Mouse (Mus musculus) intestine, embryonic 16.5 days (tissue): ENCODE measurements around the gene Utp20. TPM values are rescaled to one million over a fixed set of nuclear protein-coding genes. Genes with fewer than 3 reads are reported as not detected.
"Not testable (repeated sequence)": the region's sequence is repeated elsewhere in the genome, so short reads cannot be mapped to it uniquely, and the experiment has no call there.

ENCODE experiments used
- ATAC-seq: fragments of 200-750 bp; cut with Nextera tagmentation; 2 replicates; pipeline ENCODE4 v1.8.0; 2017; ENCODE audit warnings: moderate TSS enrichment, moderate library complexity
- H3K27ac ChIP-seq: fragments of 300-500 bp; sonication (generic); 2 replicates; pipeline ENCODE4 v1.5.1; 2014; ENCODE audit warnings: mild to moderate bottlenecking, low read length
- H3K27me3 ChIP-seq: fragments of 300-500 bp; sonication (generic); replicated peaks from 2 replicates; pipeline ENCODE4 v1.6.1; 2014; ENCODE audit warnings: low read length, control low read depth, mixed read lengths; ENCODE audit not compliant: control insufficient read depth, insufficient read depth
- H3K36me3 ChIP-seq: fragments of 300-500 bp; sonication (generic); 2 replicates; pipeline ENCODE4 v1.6.1; 2014; ENCODE audit warnings: low read length, control low read depth; ENCODE audit not compliant: control insufficient read depth, insufficient read depth
- H3K4me1 ChIP-seq: fragments of 300-500 bp; sonication (generic); 2 replicates; pipeline ENCODE4 v1.6.1; 2014; ENCODE audit warnings: low read length, control low read depth, mixed read lengths; ENCODE audit not compliant: control insufficient read depth, insufficient read depth
- H3K4me2 ChIP-seq: fragments of 300-500 bp; sonication (generic); 2 replicates; pipeline ENCODE4 v1.6.1; 2014; ENCODE audit warnings: low read depth, low read length, control low read depth
- H3K4me3 ChIP-seq: fragments of 300-500 bp; sonication (generic); 2 replicates; pipeline ENCODE4 v1.5.1; 2014; ENCODE audit warnings: mild to moderate bottlenecking, low read length
- H3K9ac ChIP-seq: fragments of 300-500 bp; sonication (generic); 2 replicates; pipeline ENCODE4 v1.6.1; 2014; ENCODE audit warnings: low read depth, low read length
- H3K9me3 ChIP-seq: fragments of 300-500 bp; sonication (generic); 2 replicates; pipeline ENCODE4 v1.6.1; 2016; ENCODE audit warnings: low read length, control low read depth; ENCODE audit not compliant: control insufficient read depth
- WGBS: fragments of 180-500 bp; shearing (Covaris S2); extraction: QIAGEN DNeasy Blood & Tissue Kit; methylation state at CpG from one replicate; pipeline ENCODE4 v1.1.7; 2014; 5-methylcytosine and 5-hydroxymethylcytosine counted together
- polyA plus RNA-seq: library from polyadenylated mRNA; unstranded; fragments of >200 nt; fragmentation: Nextera tagmentation; extraction: Ambion mirVana; gene quantifications from 2 replicates; pipeline ENCODE4 v1.2.1, GENCODE M21; 2015

The Utp20 gene
- polyA plus RNA-seq, 1 experiment from 2014 or later = 11.5 TPM

DNA sequence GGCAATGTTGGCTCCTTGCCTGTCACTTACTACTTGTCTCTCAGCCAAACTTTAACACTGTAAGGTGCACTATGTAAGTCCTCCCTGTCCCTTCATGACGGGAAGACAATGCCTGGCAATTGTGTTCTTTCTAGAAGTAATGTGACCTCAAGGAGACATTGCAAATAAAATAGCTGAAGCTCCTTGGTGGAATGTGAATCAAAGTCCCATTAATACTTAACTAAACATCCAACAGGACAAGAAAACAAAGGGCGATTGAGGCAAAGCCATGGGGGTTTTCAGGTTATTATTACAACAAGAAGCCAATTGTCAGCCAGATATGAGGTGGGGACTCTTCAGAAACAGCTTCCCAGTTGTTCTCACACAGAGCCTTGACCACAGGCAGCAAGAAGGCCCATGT is 7.6 kb upstream of the Utp20 start:
- Histone ChIP-seq H3K9me3 (no peaks in the 10 kb centered on the region), H3K27me3 (no peaks in the 10 kb centered on the region), H3K4me3 (no peak overlapping the region), H3K4me1 (no peaks in the 10 kb centered on the region), H3K9ac (no peak overlapping the region), H3K36me3 (no peaks in the 10 kb centered on the region), H3K4me2 (no peak overlapping the region), H3K27ac (no peak overlapping the region)
- WGBS = 52% methylated on average over 2 of the region's 2 CpGs
- ATAC-seq = no peak

DNA sequence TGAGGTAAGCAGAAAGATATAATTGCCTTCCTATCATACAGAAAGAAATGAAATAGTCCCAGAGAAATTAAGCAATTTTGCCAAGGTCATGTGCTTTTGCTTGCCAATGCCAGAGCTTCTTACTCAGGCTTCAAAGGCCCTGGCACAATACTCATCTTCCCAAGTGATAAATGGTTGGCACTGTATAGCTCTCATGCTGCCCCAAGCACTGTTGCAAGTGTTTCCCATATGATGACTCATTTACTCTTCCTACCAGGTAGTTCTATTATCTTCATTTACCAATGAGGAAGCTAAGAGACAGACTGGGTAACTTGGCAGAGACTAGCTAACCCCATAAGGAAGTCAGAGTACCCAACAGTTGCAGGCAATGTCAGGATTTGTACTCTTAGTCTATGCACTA is 1.8 kb upstream of the Utp20 start:
- ATAC-seq = no peak
- Histone ChIP-seq H3K9me3 (no peaks in the 10 kb centered on the region), H3K36me3 (0 out of 2 replicates have a peak, but pooled peaks cover 4% of the 10 kb centered on the region), H3K4me1 (0 out of 2 replicates have a peak, but pooled peaks cover 4% of the 10 kb centered on the region), H3K4me2 (no peak overlapping the region), H3K27me3 (no peaks in the 10 kb centered on the region), H3K9ac (no peak overlapping the region), H3K4me3 (no peak overlapping the region), H3K27ac (no peak overlapping the region)

DNA sequence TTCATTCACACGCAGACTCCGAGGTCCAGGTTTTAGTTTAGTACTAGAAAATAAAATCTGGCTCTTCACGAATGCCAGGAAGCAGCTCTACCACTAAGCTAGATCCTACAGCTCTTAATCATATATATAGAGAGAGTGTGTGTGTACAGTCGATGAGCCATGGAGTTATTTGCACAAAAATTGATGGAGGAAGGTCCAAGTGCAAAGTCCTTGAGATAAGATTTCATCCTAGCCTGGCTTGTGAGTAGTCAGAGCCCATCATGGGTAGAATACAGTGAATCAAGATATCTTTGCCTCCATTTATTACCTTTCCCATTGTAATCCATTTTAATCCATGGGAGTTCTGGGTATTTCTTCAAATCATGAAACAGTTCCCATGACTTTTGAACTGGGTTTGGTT is 992 bp upstream of the Utp20 start:
- Histone ChIP-seq H3K4me3 (no peak overlapping the region), H3K4me1 (0 out of 2 replicates have a peak, but pooled peaks cover 4% of the 10 kb centered on the region), H3K4me2 (peak overlapping the region; percentile 52; the same call in 1 of the 2 replicates), H3K27ac (no peak overlapping the region), H3K9me3 (no peaks in the 10 kb centered on the region), H3K9ac (no peak overlapping the region), H3K36me3 (0 out of 2 replicates have a peak, but pooled peaks cover 7% of the 10 kb centered on the region), H3K27me3 (no peaks in the 10 kb centered on the region)
- WGBS = 84% methylated on average over 4 of the region's 4 CpGs
- ATAC-seq = peak; percentile 39; the same call in 1 of the 2 replicates

DNA sequence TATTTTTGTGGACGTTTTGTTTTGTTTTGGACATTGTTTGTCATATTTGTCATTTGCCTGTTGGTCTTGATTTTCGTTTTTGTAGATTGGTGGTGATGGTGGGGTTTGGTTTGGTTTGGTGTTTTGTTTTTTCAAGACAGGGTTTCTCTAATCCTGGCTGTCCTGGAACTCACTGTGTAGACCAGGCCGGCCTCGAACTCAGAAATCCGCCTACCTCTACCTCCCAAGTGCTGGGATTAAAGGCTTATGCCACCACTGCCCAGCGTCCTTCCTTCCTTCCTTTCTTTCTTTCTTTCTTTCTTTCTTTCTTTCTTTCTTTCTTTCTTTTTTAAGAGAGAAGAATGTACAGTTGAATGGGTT is 323 bp upstream of the Utp20 start:
- H3K27ac ChIP-seq, H3K4me1 ChIP-seq, H3K36me3 ChIP-seq, H3K9me3 ChIP-seq, H3K27me3 ChIP-seq: not testable (repeated sequence)
- H3K4me2 ChIP-seq = peak overlapping the region; percentile 52
- WGBS = 6% methylated on average over 6 of the region's 6 CpGs
- ATAC-seq = peak; percentile 61
- peak overlapping the region; percentile 95 for H3K4me3 ChIP-seq
- peak overlapping the region; percentile 77; the same call in 1 of the 2 replicates for H3K9ac ChIP-seq

DNA sequence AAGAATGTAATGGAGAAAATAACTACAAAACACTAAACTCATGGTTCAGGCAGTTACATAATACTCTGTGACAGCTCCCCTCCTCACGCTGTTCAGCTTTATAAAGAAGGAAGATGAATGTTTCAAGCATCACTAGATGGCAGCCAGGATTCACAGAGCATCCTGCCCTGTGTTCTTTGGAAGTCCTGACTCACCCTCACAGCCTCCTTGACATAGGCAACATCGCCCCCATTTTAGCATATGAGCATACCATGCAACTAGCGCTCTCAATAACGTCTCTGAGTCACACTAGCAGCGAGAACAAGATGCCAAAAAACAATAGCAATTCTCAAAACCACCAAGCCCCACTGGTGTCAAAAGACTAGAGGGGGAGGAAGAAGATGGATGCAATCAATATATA is 9.3 kb downstream of the Utp20 start:
- no peaks in the 10 kb centered on the region for H3K27me3 ChIP-seq
- ATAC-seq = no peak
- whole genome bisulfite sequencing = 92% methylated on average over 5 of the region's 5 CpGs
- H3K27ac ChIP-seq = no peak overlapping the region
- no peak overlapping the region for H3K4me2 ChIP-seq
- no peaks in the 10 kb centered on the region for H3K9me3 ChIP-seq
- no peak overlapping the region for H3K4me3 ChIP-seq
- peaks cover 12% of the 10 kb centered on the region; the same call in 1 of the 2 replicates for H3K36me3 ChIP-seq
- no peaks in the 10 kb centered on the region for H3K4me1 ChIP-seq
- H3K9ac ChIP-seq = no peak overlapping the region

DNA sequence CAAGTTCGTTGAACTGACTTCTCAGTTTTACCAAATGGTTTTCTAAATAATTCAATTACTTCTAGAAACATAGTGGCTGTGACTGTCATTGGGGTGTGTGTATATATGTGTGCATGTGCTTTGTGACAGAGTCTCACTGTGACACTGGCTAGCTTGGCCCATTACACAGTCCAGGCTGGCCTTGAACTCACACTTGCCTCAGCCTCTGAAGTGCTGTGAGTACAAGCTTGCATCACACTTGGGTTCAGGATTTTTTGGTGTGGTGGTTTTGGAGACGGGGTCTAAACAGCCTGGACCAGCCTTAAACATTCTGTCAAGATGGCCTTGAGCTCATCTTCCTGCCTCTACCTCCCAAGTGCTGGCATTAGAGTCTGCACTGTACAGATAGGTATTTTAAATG is 11.3 kb downstream of the Utp20 start:
- Histone ChIP-seq H3K9ac (no peak overlapping the region), H3K4me3 (no peak overlapping the region), H3K36me3 (peaks cover 9% of the 10 kb centered on the region; the same call in 1 of the 2 replicates), H3K27me3 (no peaks in the 10 kb centered on the region), H3K27ac (no peak overlapping the region), H3K4me2 (no peak overlapping the region), H3K4me1 (no peaks in the 10 kb centered on the region), H3K9me3 (no peaks in the 10 kb centered on the region)
- ATAC-seq = no peak
- 95% methylated on average over 2 of the region's 2 CpGs for WGBS

DNA sequence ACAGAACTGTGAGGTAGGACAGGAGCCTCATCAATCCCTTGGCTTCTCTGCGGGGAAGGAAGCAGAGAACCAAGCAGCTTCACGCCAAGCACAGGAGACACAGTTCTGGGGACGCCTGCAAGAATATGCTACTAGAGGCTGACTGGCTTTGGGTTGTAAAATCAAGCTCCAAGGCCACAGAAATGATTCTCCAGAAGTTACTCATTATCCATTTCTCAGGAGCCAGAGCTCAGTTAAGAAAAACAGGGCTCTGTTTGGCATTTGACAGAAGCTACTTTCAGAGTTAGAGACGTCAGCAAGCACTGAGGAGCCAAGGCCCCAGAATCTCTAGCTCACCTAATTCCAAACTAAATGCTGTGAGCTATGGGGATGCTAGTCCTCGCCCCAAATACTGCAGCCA is 14.9 kb downstream of the Utp20 start:
- Histone ChIP-seq H3K27ac (no peak overlapping the region), H3K9me3 (no peaks in the 10 kb centered on the region), H3K36me3 (peaks cover 9% of the 10 kb centered on the region), H3K9ac (no peak overlapping the region), H3K4me1 (no peaks in the 10 kb centered on the region), H3K4me3 (no peak overlapping the region), H3K27me3 (no peaks in the 10 kb centered on the region), H3K4me2 (no peak overlapping the region)
- no peak for ATAC-seq
- 85% methylated on average over 5 of the region's 5 CpGs for WGBS

DNA sequence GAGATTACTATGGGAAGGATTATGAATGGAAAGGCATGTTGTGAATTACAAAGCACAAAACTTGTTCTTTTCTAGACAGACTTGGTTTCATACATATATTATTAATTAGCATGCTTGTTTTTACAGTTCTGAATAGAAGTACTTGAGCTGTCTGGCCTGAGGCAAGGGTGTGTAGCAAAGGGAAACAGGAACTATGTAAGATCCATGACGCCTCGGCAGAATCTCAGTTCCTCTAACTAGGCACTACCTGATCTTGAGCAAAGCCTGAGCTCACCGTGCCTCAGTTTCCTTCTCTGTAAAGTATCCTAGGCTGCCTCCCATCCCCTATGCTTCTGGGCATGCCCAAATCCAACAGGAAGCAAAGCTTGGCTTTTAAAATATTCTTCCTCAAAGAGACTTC is 24.4 kb downstream of the Utp20 start:
- no peak overlapping the region for H3K4me2 ChIP-seq
- 89% methylated on average over 3 of the region's 3 CpGs for WGBS
- no peaks in the 10 kb centered on the region for H3K9me3 ChIP-seq
- ATAC-seq = no peak
- peaks cover 3% of the 10 kb centered on the region; the same call in 1 of the 2 replicates for H3K36me3 ChIP-seq
- H3K9ac ChIP-seq = no peak overlapping the region
- no peak overlapping the region for H3K4me3 ChIP-seq
- H3K27ac ChIP-seq = no peak overlapping the region
- no peaks in the 10 kb centered on the region for H3K4me1 ChIP-seq
- H3K27me3 ChIP-seq = no peaks in the 10 kb centered on the region

DNA sequence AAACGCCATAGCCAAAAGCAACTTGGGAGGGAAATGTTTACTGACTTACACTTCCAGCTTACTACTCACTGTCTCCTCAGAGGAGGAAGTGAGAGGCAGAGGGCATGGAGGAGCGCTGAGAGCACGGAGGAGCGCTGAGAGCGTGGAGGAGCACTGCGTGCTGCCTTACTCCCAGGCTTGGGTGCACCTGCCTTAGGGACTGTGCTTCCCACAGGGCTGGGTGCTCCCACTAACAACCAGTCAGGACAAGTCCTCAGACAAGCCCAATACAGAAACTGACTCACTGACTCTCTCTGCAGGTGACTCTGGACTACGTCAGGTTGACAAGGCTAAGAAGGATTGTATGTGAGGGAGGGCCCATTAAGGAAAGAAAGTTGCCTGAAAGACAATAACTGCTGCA is 27.2 kb downstream of the Utp20 start:
- Histone ChIP-seq H3K9me3 (no peaks in the 10 kb centered on the region), H3K4me3 (no peak overlapping the region), H3K4me2 (no peak overlapping the region), H3K9ac (no peak overlapping the region), H3K27ac (no peak overlapping the region), H3K36me3 (no peaks in the 10 kb centered on the region; the same call in 1 of the 2 replicates), H3K27me3 (no peaks in the 10 kb centered on the region), H3K4me1 (no peaks in the 10 kb centered on the region)
- ATAC-seq = no peak
- WGBS = 88% methylated on average over 7 of the region's 7 CpGs

DNA sequence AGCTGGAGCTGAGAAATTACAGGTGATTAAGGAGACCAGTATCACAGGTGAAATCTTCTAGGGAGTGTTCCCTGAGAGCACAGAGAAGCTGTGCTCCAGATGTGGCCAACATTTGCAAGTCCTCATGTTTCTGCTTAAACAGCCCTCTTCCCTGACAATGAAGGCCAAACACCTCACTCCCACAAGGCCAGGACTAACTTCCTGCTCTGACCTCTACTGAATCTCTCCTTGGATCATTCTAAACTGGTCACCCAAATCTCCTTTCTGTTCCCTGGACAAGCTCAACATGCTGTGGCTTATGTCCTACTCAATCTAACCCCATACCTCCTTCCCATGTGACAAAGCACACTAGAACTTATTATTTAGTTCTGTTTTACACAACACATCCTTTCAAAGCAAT is 29.2 kb downstream of the Utp20 start:
- H3K9ac ChIP-seq = no peak overlapping the region
- H3K4me1 ChIP-seq = no peaks in the 10 kb centered on the region
- H3K27me3 ChIP-seq = no peaks in the 10 kb centered on the region
- no peaks in the 10 kb centered on the region; the same call in 1 of the 2 replicates for H3K36me3 ChIP-seq
- peak; percentile 66 for ATAC-seq
- no peaks in the 10 kb centered on the region for H3K9me3 ChIP-seq
- 0 out of 2 replicates have a peak overlapping the region, but pooled peaks have one; percentile 36 for H3K27ac ChIP-seq
- H3K4me3 ChIP-seq = no peak overlapping the region
- H3K4me2 ChIP-seq = no peak overlapping the region
